Mouse (Mus musculus) limb, embryonic 13.5 days (tissue): Measurements from ENCODE around the gene Cox7b2. TPM values are rescaled to one million over a fixed set of nuclear protein-coding genes. Genes with fewer than 3 reads are reported as not detected.

Source experiments
- polyA plus RNA-seq: library from polyadenylated mRNA; unstranded; fragments of >200 nt; fragmentation: Nextera tagmentation; extraction: Ambion mirVana; gene quantifications from 2 replicates; pipeline ENCODE4 v1.2.1, GENCODE M21; 2015

Cox7b2 gene
- polyA plus RNA-seq, 1 experiment from 2014 or later: 0.39 TPM

Other genes starting within 250 kb of the Cox7b2 start
- 1.0 and 1.7 TPM in 2 replicates for gene Gabrb1, start 109.9 kb upstream of the Cox7b2 start, polyA plus RNA-seq
- gene Gabra4, start 110.1 kb upstream of the Cox7b2 start, polyA plus RNA-seq: 6.3 TPM in 2 replicates